Mouse (Mus musculus): ENCODE data around the gene Nup93.

Gene Nup93

GRCm38 (mm10) chr8:94314069-94314468 lies 99.7 kb downstream of the Nup93 start:
- no peak for DNase-seq (ENCODE audit: low read depth, low spot score)

GRCm38 (mm10) chr8:94317249-94317648 lies 102.9 kb downstream of the Nup93 start:
- no peak for DNase-seq (ENCODE audit: low read depth, low spot score)

- DNase-seq (ENCODE audit: low read depth, low spot score), result no peak
Observed at GRCm38 (mm10) chr8:94317691-94318090, 103.3 kb downstream of the Nup93 start.

GRCm38 (mm10) chr8:94320036-94320435 lies 105.7 kb downstream of the Nup93 start:
- no peak for DNase-seq (ENCODE audit: low read depth, low spot score)

GRCm38 (mm10) chr8:94322083-94322482 lies 107.7 kb downstream of the Nup93 start:
- no peak for DNase-seq (ENCODE audit: low read depth, low spot score)

- no peak for DNase-seq (ENCODE audit: low read depth, low spot score)
Observed at GRCm38 (mm10) chr8:94323041-94323440, 108.7 kb downstream of the Nup93 start.

- DNase-seq (ENCODE audit: low read depth, low spot score), result peak; percentile 58
Observed at GRCm38 (mm10) chr8:94324071-94324470, 109.7 kb downstream of the Nup93 start.

- no peak for DNase-seq (ENCODE audit: low read depth, low spot score)
Observed at GRCm38 (mm10) chr8:94326016-94326415, 111.7 kb downstream of the Nup93 start.

- DNase-seq (ENCODE audit: low read depth, low spot score), result no peak
Observed at GRCm38 (mm10) chr8:94328932-94329728, 114.8 kb downstream of the Nup93 start, which contains the start of gene Slc12a3. TSS of gene Slc12a3 (plus strand) at chr8:94329201.

- peak; percentile 88 for DNase-seq (ENCODE audit: low read depth, low spot score)
Observed at GRCm38 (mm10) chr8:94330733-94331132, 116.4 kb downstream of the Nup93 start.

- peak; percentile 34 for DNase-seq (ENCODE audit: low read depth, low spot score)
Observed at GRCm38 (mm10) chr8:94333345-94333744, 119.0 kb downstream of the Nup93 start.

- no peak for DNase-seq (ENCODE audit: low read depth, low spot score)
Observed at GRCm38 (mm10) chr8:94337559-94337958, 123.2 kb downstream of the Nup93 start.

GRCm38 (mm10) chr8:94340796-94341195 lies 126.4 kb downstream of the Nup93 start:
- no peak for DNase-seq (ENCODE audit: low read depth, low spot score)

GRCm38 (mm10) chr8:94342691-94343090 lies 128.3 kb downstream of the Nup93 start:
- no peak for DNase-seq (ENCODE audit: low read depth, low spot score)

GRCm38 (mm10) chr8:94343290-94343689 lies 128.9 kb downstream of the Nup93 start:
- DNase-seq (ENCODE audit: low read depth, low spot score), result peak; percentile 90

- DNase-seq (ENCODE audit: low read depth, low spot score), result no peak
Observed at GRCm38 (mm10) chr8:94343778-94344320, 129.5 kb downstream of the Nup93 start.

- no peak for DNase-seq (ENCODE audit: low read depth, low spot score)
Observed at GRCm38 (mm10) chr8:94345657-94346056, 131.3 kb downstream of the Nup93 start.

GRCm38 (mm10) chr8:94346264-94346663 lies 131.9 kb downstream of the Nup93 start:
- DNase-seq (ENCODE audit: low read depth, low spot score), result no peak

- DNase-seq (ENCODE audit: low read depth, low spot score), result no peak
Observed at GRCm38 (mm10) chr8:94348425-94348824, 134.1 kb downstream of the Nup93 start.

GRCm38 (mm10) chr8:94354069-94354531 lies 139.7 kb downstream of the Nup93 start:
- DNase-seq (ENCODE audit: low read depth, low spot score), result peak; percentile 27

- DNase-seq (ENCODE audit: low read depth, low spot score), result peak; percentile 66
Observed at GRCm38 (mm10) chr8:94354571-94354970, 140.2 kb downstream of the Nup93 start.

GRCm38 (mm10) chr8:94357220-94357619 lies 142.9 kb downstream of the Nup93 start:
- DNase-seq (ENCODE audit: low read depth, low spot score), result no peak

- DNase-seq (ENCODE audit: low read depth, low spot score), result no peak
Observed at GRCm38 (mm10) chr8:94358541-94358940, 144.2 kb downstream of the Nup93 start.

Measured in CD4-positive, CD25-positive, alpha-beta regulatory T cell, adult 2 months (primary cell).